Mouse (Mus musculus): ENCODE data around the gene Gal.

- no peak for TF ChIP-seq POLR2A (IDR thresholded peaks at IDR 0.05; ENCODE audit: low read depth, low read length)
- no peak for TF ChIP-seq CTCF (IDR thresholded peaks at IDR 0.05; ENCODE audit: extremely low read depth, insufficient read length, insufficient replicate concordance, low read depth, low read length)
These were observed 34.9 kb upstream of the Gal start for GRCm38 (mm10) chr19:3449248-3449647.
